Mouse (Mus musculus) gonadal fat pad, adult 2 months (tissue): ENCODE data around the gene Vmn1r59. TPM values are rescaled to one million over a fixed set of nuclear protein-coding genes. Genes with fewer than 3 reads are reported as not detected.
"Not testable (repeated sequence)": the region's sequence is repeated elsewhere in the genome, so short reads cannot be mapped to it uniquely, and the experiment has no call there.

ENCODE experiments used
- DNase-seq: peaks from one replicate; pipeline ENCODE4 v3.0.0-alpha.2; 2012; ENCODE audit warnings: low read depth
- polyA plus RNA-seq: library from polyadenylated mRNA; depleted of rRNA; stranded (reverse); fragments of >200 nt; gene quantifications from 2 replicates; pipeline ENCODE4 v1.2.3, GENCODE M21; 2012; rRNA removed

The Vmn1r59 gene
- polyA plus RNA-seq = not detected in 2 replicates

DNA sequence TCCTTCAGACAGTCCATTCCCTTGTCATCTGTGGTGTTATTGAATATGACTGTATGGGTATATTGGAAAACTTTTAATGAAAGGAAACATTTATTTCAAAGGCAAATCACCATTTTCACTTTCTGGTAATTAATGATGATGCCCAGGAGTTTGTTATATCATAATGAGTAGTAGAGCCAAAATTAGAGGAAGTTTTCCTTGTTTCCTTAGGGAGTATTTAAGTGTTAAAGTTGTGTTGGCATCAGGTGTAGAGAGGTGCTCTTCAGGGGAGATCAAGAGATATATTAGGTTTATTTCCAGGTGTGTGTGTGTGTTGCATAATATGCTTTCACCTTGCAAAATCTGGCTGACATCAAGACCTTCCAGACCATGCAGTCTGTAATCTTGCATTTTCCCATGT, at the start of gene Vmn1r59:
Gene Vmn1r59, minus strand, starts transcription at position 101 of the 400 bp plus-strand sequence.
- no peak for DNase-seq

DNA sequence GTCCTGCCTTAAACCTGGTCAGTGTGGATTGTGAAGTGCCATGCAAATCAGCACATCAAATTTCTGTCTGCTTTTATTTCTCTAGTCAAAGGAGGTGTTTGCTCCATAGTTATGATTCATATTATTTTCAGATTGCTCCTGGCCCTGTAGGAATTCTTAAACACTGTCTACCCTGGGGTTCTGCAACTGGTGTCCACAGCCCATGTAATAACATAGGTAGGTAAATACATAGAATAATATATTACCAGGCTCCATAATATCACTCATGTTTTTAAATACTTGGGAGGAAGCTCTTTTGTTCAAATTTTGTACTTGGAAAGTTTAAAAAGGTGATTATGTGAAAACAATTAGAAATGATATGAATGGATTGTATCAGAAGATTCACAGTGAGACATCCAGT, 37.3 kb upstream of the Vmn1r59 start, which contains the start of gene Vmn2r28:
Gene Vmn2r28, minus strand, starts transcription at position 101 of the 400 bp plus-strand sequence.
- not testable (repeated sequence) for DNase-seq

- DNase-seq = not testable (repeated sequence)
Measured at GRCm38 (mm10) chr7:5454011-5454410, 2.6 kb downstream of the Vmn1r59 start.

- no peak for DNase-seq
Measured at GRCm38 (mm10) chr7:5448627-5449026, 7.9 kb downstream of the Vmn1r59 start.

DNA sequence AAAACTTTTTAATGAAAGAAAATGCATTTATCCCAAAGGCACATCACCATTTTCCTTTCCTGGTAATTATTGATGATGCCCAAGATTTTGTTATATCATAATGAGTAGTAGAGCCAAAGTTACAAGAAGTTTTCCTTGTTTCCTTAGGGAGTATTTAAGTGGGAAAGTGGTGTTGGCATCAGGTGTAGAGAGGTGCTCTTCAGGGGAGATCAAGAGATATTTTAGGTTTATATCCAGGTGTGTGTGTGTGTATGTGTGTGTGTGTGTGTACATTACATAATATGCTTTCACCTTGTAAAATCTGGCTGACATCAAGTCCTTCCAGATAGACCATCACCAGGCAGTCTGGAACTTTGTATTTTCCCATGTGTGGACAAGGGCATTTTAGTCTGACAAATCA, 43.3 kb downstream of the Vmn1r59 start, which contains the start of gene Vmn1r58:
Gene Vmn1r58, minus strand, starts transcription at position 101 of the 400 bp plus-strand sequence.
- DNase-seq = not testable (repeated sequence)

- DNase-seq = no peak
Measured at GRCm38 (mm10) chr7:5406201-5406600, 50.4 kb downstream of the Vmn1r59 start.

Other genes starting within 250 kb of the Vmn1r59 start
- gene Vmn1r57, start 238.3 kb downstream of the Vmn1r59 start, polyA plus RNA-seq = not detected in 2 replicates
- not detected in 2 replicates for gene Gm5065, start 106.2 kb downstream of the Vmn1r59 start, polyA plus RNA-seq
- not detected in 2 replicates for gene Nlrp2, start 105.7 kb downstream of the Vmn1r59 start, polyA plus RNA-seq
- not detected in 2 replicates for gene Vmn1r58, start 43.4 kb downstream of the Vmn1r59 start, polyA plus RNA-seq
- gene Vmn2r28, start 37.2 kb upstream of the Vmn1r59 start, polyA plus RNA-seq = not detected in 2 replicates
- not detected in 2 replicates for gene Vmn1r60, start 90.5 kb upstream of the Vmn1r59 start, polyA plus RNA-seq
- not detected in 2 replicates for gene Vmn1r61, start 156.5 kb upstream of the Vmn1r59 start, polyA plus RNA-seq
- not detected in 2 replicates for gene Vmn1r62, start 216.9 kb upstream of the Vmn1r59 start, polyA plus RNA-seq